Comparison of ENCODE assay signal across 12 mouse cellular contexts in genomic region chr1:134074184-134074583, GRCm38 (mm10). TPM values are rescaled to one million over a fixed set of nuclear protein-coding genes. Genes with fewer than 3 reads are reported as not detected.
DNase-seq lines count a peak whose midpoint lies in the region; ATAC-seq and TF ChIP-seq lines count a peak whose summit lies in the region.
"Had no signal": no experiment of that assay in that cellular context is flagged by ENCODE, and none has a peak within 500 bp of the region (broad histone marks: within the 10 kb centered on the region; RNA-seq: fewer than 3 reads in every experiment).

No protein-coding gene starts in this region.

- no peak for ATAC-seq in heart, postnatal 0 days (ENCODE audit: insufficient read depth, low read depth)
- ATAC-seq in midbrain, embryonic 14.5 days (ENCODE audit: low FRiP score, low TSS enrichment): no peak
- ATAC-seq in midbrain, embryonic 15.5 days (replicated peaks): no peak
- no peak for ATAC-seq in hindbrain, postnatal 0 days

- no peak for DNase-seq in heart, postnatal 0 days (ENCODE audit: low spot score)
- DNase-seq in heart, postnatal 25 days (ENCODE audit: low spot score): no peak
- no peak for DNase-seq in midbrain, embryonic 14.5 days
- no peak for DNase-seq in hindbrain, postnatal 0 days (ENCODE audit: low spot score)
- peak; percentile 36 for DNase-seq in splenic B cell, adult 2 months (ENCODE audit: low read depth, low spot score)
- no peak for DNase-seq in adrenal gland, adult 18-20 months (ENCODE audit: low spot score in 2 of 2)
- DNase-seq: embryo, embryonic 11 days; heart, postnatal 36 days; right cerebral cortex, postnatal 25 days had no signal

- peaks cover 28% of the 10 kb centered on the region for H3K36me3 ChIP-seq in heart, postnatal 0 days (replicated peaks; ENCODE audit: control insufficient read depth, insufficient read depth, low read length)
- no peaks in the 10 kb centered on the region; the same call in 1 of the 2 replicates for H3K36me3 ChIP-seq in midbrain, embryonic 14.5 days (ENCODE audit: control insufficient read depth, insufficient read depth, low read length)
- H3K36me3 ChIP-seq in midbrain, embryonic 15.5 days (replicated peaks): no peaks in the 10 kb centered on the region
- 0 out of 2 replicates have a peak, but pooled peaks cover 5% of the 10 kb centered on the region for H3K36me3 ChIP-seq in hindbrain, postnatal 0 days (ENCODE audit: insufficient read depth, low read length)
- peaks cover 22% of the 10 kb centered on the region for H3K36me3 ChIP-seq in splenic B cell, adult 2 months (ENCODE audit: control insufficient read depth, insufficient read depth, low read length, poor library complexity, severe bottlenecking)

- no peak overlapping the region for H3K9ac ChIP-seq in heart, postnatal 0 days (replicated peaks; ENCODE audit: low read depth, low read length)
- H3K9ac ChIP-seq in midbrain, embryonic 14.5 days (replicated peaks; ENCODE audit: low read length): no peak overlapping the region
- no peak overlapping the region for H3K9ac ChIP-seq in midbrain, embryonic 15.5 days
- no peak overlapping the region for H3K9ac ChIP-seq in hindbrain, postnatal 0 days (replicated peaks; ENCODE audit: low read length)
- H3K9ac ChIP-seq: limb, embryonic 13.5 days had no signal

- peaks cover 54% of the 10 kb centered on the region for H3K4me1 ChIP-seq in heart, postnatal 0 days (ENCODE audit: control insufficient read depth, insufficient read depth)
- peaks cover 49% of the 10 kb centered on the region for H3K4me1 ChIP-seq in midbrain, embryonic 14.5 days (ENCODE audit: control insufficient read depth, insufficient read depth, low read length)
- peaks cover 43% of the 10 kb centered on the region for H3K4me1 ChIP-seq in midbrain, embryonic 15.5 days
- peaks cover 35% of the 10 kb centered on the region for H3K4me1 ChIP-seq in hindbrain, postnatal 0 days (ENCODE audit: insufficient read depth, low read length)

- intact Hi-C loops in heart, postnatal 25 days (cut with DNase I): no loop called here

- no peak for TF ChIP-seq EP300 in heart, postnatal 0 days (IDR thresholded peaks at IDR 0.05; ENCODE audit: low read depth)

- H3K27me3 ChIP-seq in heart, postnatal 0 days (ENCODE audit: control insufficient read depth, insufficient read depth, low read length): no peaks in the 10 kb centered on the region
- H3K27me3 ChIP-seq in midbrain, embryonic 14.5 days (ENCODE audit: control insufficient read depth, insufficient read depth, low read length): no peaks in the 10 kb centered on the region
- H3K27me3 ChIP-seq in midbrain, embryonic 15.5 days (replicated peaks): no peaks in the 10 kb centered on the region
- no peaks in the 10 kb centered on the region for H3K27me3 ChIP-seq in hindbrain, postnatal 0 days (ENCODE audit: insufficient read depth, low read length)
- no peaks in the 10 kb centered on the region for H3K27me3 ChIP-seq in splenic B cell, adult 2 months (ENCODE audit: control insufficient read depth, insufficient read depth, low read length, poor library complexity, severe bottlenecking)
- H3K27me3 ChIP-seq: limb, embryonic 13.5 days had no signal

- H3K9me3 ChIP-seq in heart, postnatal 0 days (replicated peaks; ENCODE audit: control insufficient read depth, low read length): no peaks in the 10 kb centered on the region
- no peaks in the 10 kb centered on the region for H3K9me3 ChIP-seq in midbrain, embryonic 14.5 days (ENCODE audit: control insufficient read depth, low read length)
- H3K9me3 ChIP-seq in midbrain, embryonic 15.5 days: no peaks in the 10 kb centered on the region
- no peaks in the 10 kb centered on the region for H3K9me3 ChIP-seq in hindbrain, postnatal 0 days (ENCODE audit: low read length)
- H3K9me3 ChIP-seq: limb, embryonic 13.5 days had no signal

- 67% methylated on average over 3 of the region's 3 CpGs for WGBS in heart, postnatal 0 days
- WGBS in midbrain, embryonic 14.5 days: 30% methylated on average over 3 of the region's 3 CpGs
- 35% methylated on average over 3 of the region's 3 CpGs for WGBS in midbrain, embryonic 15.5 days
- 53% methylated on average over 3 of the region's 3 CpGs for WGBS in hindbrain, postnatal 0 days

- no peak overlapping the region; the same call in 1 of the 2 replicates for H3K4me2 ChIP-seq in heart, postnatal 0 days (ENCODE audit: low read depth, low read length)
- peak overlapping the region; percentile 69; the same call in 1 of the 2 replicates for H3K4me2 ChIP-seq in midbrain, embryonic 14.5 days (ENCODE audit: low read length)
- no peak overlapping the region for H3K4me2 ChIP-seq in midbrain, embryonic 15.5 days
- no peak overlapping the region for H3K4me2 ChIP-seq in hindbrain, postnatal 0 days (ENCODE audit: low read depth, low read length)
- H3K4me2 ChIP-seq: limb, embryonic 13.5 days had no signal

- peak overlapping the region; percentile 13; the same call in 1 of the 2 replicates for H3K27ac ChIP-seq in heart, postnatal 0 days (ENCODE audit: low read depth)
- H3K27ac ChIP-seq in midbrain, embryonic 14.5 days (replicated peaks; ENCODE audit: low read depth, low read length): no peak overlapping the region
- no peak overlapping the region for H3K27ac ChIP-seq in midbrain, embryonic 15.5 days
- H3K27ac ChIP-seq in hindbrain, postnatal 0 days: no peak overlapping the region
- H3K27ac ChIP-seq: limb, embryonic 13.5 days had no signal

- TF ChIP-seq CTCF in heart, postnatal 0 days (IDR thresholded peaks at IDR 0.05; ENCODE audit: low read depth): no peak
- peak; percentile 12; the same call in 1 of the 2 replicates for TF ChIP-seq CTCF in hindbrain, postnatal 0 days (IDR thresholded peaks at IDR 0.05; ENCODE audit: low read depth)

- H3K4me3 ChIP-seq in heart, postnatal 0 days (ENCODE audit: low read depth, low read length): no peak overlapping the region
- no peak overlapping the region for H3K4me3 ChIP-seq in midbrain, embryonic 14.5 days (replicated peaks; ENCODE audit: low read depth, low read length)
- H3K4me3 ChIP-seq in midbrain, embryonic 15.5 days: no peak overlapping the region
- H3K4me3 ChIP-seq in hindbrain, postnatal 0 days (ENCODE audit: low read length): no peak overlapping the region
- H3K4me3 ChIP-seq: limb, embryonic 13.5 days had no signal

RNA-seq across cellular contexts. Expression of gene Btg2, which starts 4.7 kb away (rescaled TPM):
- total RNA-seq in heart, postnatal 0 days (2014; rRNA removed; ENCODE audit: low replicate concordance): 46.8 and 52.9 TPM in 2 replicates
- 27.4 and 33.7 TPM in 2 replicates for polyA plus RNA-seq in heart, postnatal 0 days (2015; fragmentation: Nextera tagmentation; extraction: Ambion mirVana)
- 10 to 100 TPM; 25.7 to 29.2 TPM for total RNA-seq in heart, postnatal 25 days (2021)
- polyA plus RNA-seq in midbrain, embryonic 14.5 days (2014; fragmentation: Nextera tagmentation; extraction: Ambion mirVana): 34.2 and 61.1 TPM in 2 replicates
- polyA plus RNA-seq in midbrain, embryonic 15.5 days (2015; fragmentation: Nextera tagmentation; extraction: Ambion mirVana): 37.2 and 42.2 TPM in 2 replicates
- 11.2 and 26.1 TPM in 2 replicates for total RNA-seq in hindbrain, postnatal 0 days (2014; rRNA removed)
- 13.2 and 14.8 TPM in 2 replicates for polyA plus RNA-seq in hindbrain, postnatal 0 days (2015; fragmentation: Nextera tagmentation; extraction: Ambion mirVana)
- 10 to 100 TPM; 23.1 to 32.7 TPM for total RNA-seq in adrenal gland, adult 18-20 months (2021)

RNA-seq across cellular contexts. Expression of gene Chit1, which starts 36.9 kb away (rescaled TPM):
- 0.76 and 1.5 TPM in 2 replicates for total RNA-seq in heart, postnatal 0 days (2014; rRNA removed; ENCODE audit: low replicate concordance)
- 0.19 and 0.30 TPM in 2 replicates for polyA plus RNA-seq in heart, postnatal 0 days (2015; fragmentation: Nextera tagmentation; extraction: Ambion mirVana)
- total RNA-seq in heart, postnatal 25 days (2021): not detected
- 0.26 TPM in 1 of 2 replicates, not detected in the other for polyA plus RNA-seq in midbrain, embryonic 14.5 days (2014; fragmentation: Nextera tagmentation; extraction: Ambion mirVana)
- 0.09 and 0.10 TPM in 2 replicates for polyA plus RNA-seq in midbrain, embryonic 15.5 days (2015; fragmentation: Nextera tagmentation; extraction: Ambion mirVana)
- total RNA-seq in hindbrain, postnatal 0 days (2014; rRNA removed): 0.14 TPM in 1 of 2 replicates, not detected in the other
- 0.46 and 0.48 TPM in 2 replicates for polyA plus RNA-seq in hindbrain, postnatal 0 days (2015; fragmentation: Nextera tagmentation; extraction: Ambion mirVana)
- total RNA-seq in adrenal gland, adult 18-20 months (2021): not detected
- total RNA-seq: heart, postnatal 36 days had no signal

RNA-seq across cellular contexts. Expression of gene Fmod, which starts 37.1 kb away (rescaled TPM):
- 11.2 and 12.5 TPM in 2 replicates for total RNA-seq in heart, postnatal 0 days (2014; rRNA removed; ENCODE audit: low replicate concordance)
- polyA plus RNA-seq in heart, postnatal 0 days (2015; fragmentation: Nextera tagmentation; extraction: Ambion mirVana): 7.7 and 8.9 TPM in 2 replicates
- 10 to 100 TPM; 11.6 to 12.1 TPM for total RNA-seq in heart, postnatal 25 days (2021)
- polyA plus RNA-seq in midbrain, embryonic 14.5 days (2014; fragmentation: Nextera tagmentation; extraction: Ambion mirVana): 0.31 and 6.4 TPM in 2 replicates
- polyA plus RNA-seq in midbrain, embryonic 15.5 days (2015; fragmentation: Nextera tagmentation; extraction: Ambion mirVana): 15.2 and 21.1 TPM in 2 replicates
- 10.6 and 16.3 TPM in 2 replicates for total RNA-seq in hindbrain, postnatal 0 days (2014; rRNA removed)
- polyA plus RNA-seq in hindbrain, postnatal 0 days (2015; fragmentation: Nextera tagmentation; extraction: Ambion mirVana): 17.0 and 21.8 TPM in 2 replicates
- total RNA-seq in adrenal gland, adult 18-20 months (2021): 1 to 10 TPM; 6.7 to 9.6 TPM
- total RNA-seq: ES-E14 had no signal
